Mouse (Mus musculus) kidney, postnatal 0 days (tissue): Measurements from ENCODE around the gene Tpbgl. TPM values are rescaled to one million over a fixed set of nuclear protein-coding genes. Genes with fewer than 3 reads are reported as not detected.

Experiments used
- ATAC-seq: fragments of 200-750 bp; cut with Nextera tagmentation; replicated peaks from 2 replicates; pipeline ENCODE4 v1.8.0; 2017; ENCODE audit warnings: low read depth, moderate number of reproducible peaks, moderate TSS enrichment, moderate library complexity; ENCODE audit not compliant: low FRiP score
- DNase-seq: peaks from one replicate; pipeline ENCODE4 v3.0.0-alpha.2; 2016; ENCODE audit warnings: low spot score
- H3K27ac ChIP-seq: fragments of 300-500 bp; sonication (generic); 2 replicates; pipeline ENCODE4 v1.5.1; 2014; ENCODE audit warnings: mild to moderate bottlenecking
- H3K27me3 ChIP-seq: fragments of 300-500 bp; sonication (generic); 2 replicates; pipeline ENCODE4 v1.6.1; 2014; ENCODE audit warnings: low read length, mixed read lengths; ENCODE audit not compliant: insufficient read depth
- H3K36me3 ChIP-seq: fragments of 300-500 bp; sonication (generic); 2 replicates; pipeline ENCODE4 v1.6.1; 2014; ENCODE audit warnings: low read length, mixed read lengths; ENCODE audit not compliant: insufficient read depth
- H3K4me1 ChIP-seq: fragments of 300-500 bp; sonication (generic); replicated peaks from 2 replicates; pipeline ENCODE4 v1.6.1; 2014; ENCODE audit warnings: antibody characterized with exemption, low read length, mixed read lengths; ENCODE audit not compliant: insufficient read depth
- H3K4me2 ChIP-seq: fragments of 300-500 bp; sonication (generic); 2 replicates; pipeline ENCODE4 v1.6.1; 2014; ENCODE audit warnings: mild to moderate bottlenecking, low read length, moderate library complexity, mixed read lengths
- H3K4me3 ChIP-seq: fragments of 300-500 bp; sonication (generic); replicated peaks from 2 replicates; pipeline ENCODE4 v1.5.1; 2014; ENCODE audit warnings: low read depth, low read length
- H3K9ac ChIP-seq: fragments of 300-500 bp; sonication (generic); 2 replicates; pipeline ENCODE4 v1.6.1; 2014; ENCODE audit warnings: low read depth, low read length
- H3K9me3 ChIP-seq: fragments of 300-500 bp; sonication (generic); replicated peaks from 2 replicates; pipeline ENCODE4 v1.6.1; 2016; ENCODE audit warnings: low read length, inconsistent platforms, mixed read lengths
- CTCF ChIP-seq: IDR thresholded peaks from 2 replicates; pipeline ENCODE4 v1.5.1; 2016; ENCODE audit warnings: antibody characterized with exemption, low read depth, mild to moderate bottlenecking, moderate library complexity
- WGBS: fragments of 180-500 bp; shearing (Covaris S2); extraction: QIAGEN DNeasy Blood & Tissue Kit; methylation state at CpG from one replicate; pipeline ENCODE4 v1.1.7; 2014; 5-methylcytosine and 5-hydroxymethylcytosine counted together
- polyA plus RNA-seq: library from polyadenylated mRNA; unstranded; fragments of >200 nt; fragmentation: Nextera tagmentation; extraction: Ambion mirVana; gene quantifications from 2 replicates; pipeline ENCODE4 v1.2.1, GENCODE M21; 2015

The Tpbgl gene
- 0.51 and 0.63 TPM in 2 replicates for polyA plus RNA-seq

GRCm38 (mm10) chr7:99626376-99627270, at the start of gene Tpbgl:
Tpbgl (minus strand) TSS chr7:99627103.
- H3K4me1 ChIP-seq: peaks cover 13% of the 10 kb centered on the region; the same call in 1 of the 2 replicates
- DNase-seq (peak; percentile 51), ATAC-seq (peak; percentile 16; the same call in 1 of the 2 replicates)
- H3K9me3 ChIP-seq: no peaks in the 10 kb centered on the region
- no peak for TF ChIP-seq CTCF
- H3K4me3 ChIP-seq: peak within 1 kb of the TSS; percentile 38
- peak within 1 kb of the TSS; percentile 96 for H3K4me2 ChIP-seq
- under 1% methylated on average over 67 of the region's 83 CpGs for WGBS
- H3K9ac ChIP-seq: no peak within 1 kb of the TSS
- no peaks in the 10 kb centered on the region for H3K36me3 ChIP-seq
- H3K27ac ChIP-seq: no peak within 1 kb of the TSS
- H3K27me3 ChIP-seq: peaks cover 38% of the 10 kb centered on the region

- ATAC-seq: no peak
Measured at GRCm38 (mm10) chr7:99674890-99675289, 48.0 kb upstream of the Tpbgl start.

DNA sequence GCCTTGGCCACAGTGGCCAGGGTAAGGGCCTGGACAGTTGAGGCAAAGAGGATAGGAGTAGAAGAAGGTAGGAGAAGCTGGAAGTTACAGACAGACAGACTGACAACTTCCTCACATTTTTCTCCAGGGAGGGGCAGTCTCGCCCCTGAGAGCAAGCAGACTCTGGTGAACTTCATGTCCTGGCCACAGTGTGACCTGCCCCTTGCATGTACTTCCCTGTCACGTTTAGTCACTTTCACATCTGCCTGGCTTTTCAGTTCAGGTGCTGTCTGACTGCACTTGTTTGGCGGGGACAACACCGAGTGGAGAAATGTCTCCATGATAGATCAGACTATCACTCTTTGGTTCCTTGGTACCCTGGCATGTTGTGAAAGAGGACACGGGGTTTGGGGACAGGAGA, 47.3 kb upstream of the Tpbgl start:
- TF ChIP-seq CTCF: no peak
- DNase-seq: no peak
- no peak overlapping the region for H3K9ac ChIP-seq

More at GRCm38 (mm10) chr7:99674890-99675289, 48.0 kb upstream of the Tpbgl start:
- Histone ChIP-seq H3K4me3 (no peak overlapping the region), H3K27me3 (no peaks in the 10 kb centered on the region), H3K4me1 (no peaks in the 10 kb centered on the region), H3K9ac (no peak overlapping the region), H3K27ac (no peak overlapping the region), H3K36me3 (no peaks in the 10 kb centered on the region), H3K4me2 (no peak overlapping the region), H3K9me3 (no peaks in the 10 kb centered on the region)
- DNase-seq: no peak
- WGBS: 75% methylated on average over 3 of the region's 3 CpGs
- no peak for TF ChIP-seq CTCF

GRCm38 (mm10) chr7:99673188-99673587, 46.3 kb upstream of the Tpbgl start:
- Histone ChIP-seq H3K4me3 (no peak overlapping the region), H3K4me1 (no peaks in the 10 kb centered on the region), H3K36me3 (no peaks in the 10 kb centered on the region), H3K27me3 (no peaks in the 10 kb centered on the region), H3K9me3 (no peaks in the 10 kb centered on the region), H3K27ac (no peak overlapping the region), H3K9ac (no peak overlapping the region), H3K4me2 (no peak overlapping the region)
- 78% methylated on average over 8 of the region's 8 CpGs for WGBS
- TF ChIP-seq CTCF: no peak
- ATAC-seq (no peak), DNase-seq (no peak)

More for the DNA sequence above, 47.3 kb upstream of the Tpbgl start:
- Histone ChIP-seq H3K9me3 (no peaks in the 10 kb centered on the region), H3K4me3 (no peak overlapping the region), H3K27me3 (no peaks in the 10 kb centered on the region), H3K27ac (no peak overlapping the region), H3K36me3 (no peaks in the 10 kb centered on the region), H3K4me1 (no peaks in the 10 kb centered on the region), H3K4me2 (no peak overlapping the region)
- WGBS: 85% methylated on average over 5 of the region's 5 CpGs
- no peak for ATAC-seq

DNA sequence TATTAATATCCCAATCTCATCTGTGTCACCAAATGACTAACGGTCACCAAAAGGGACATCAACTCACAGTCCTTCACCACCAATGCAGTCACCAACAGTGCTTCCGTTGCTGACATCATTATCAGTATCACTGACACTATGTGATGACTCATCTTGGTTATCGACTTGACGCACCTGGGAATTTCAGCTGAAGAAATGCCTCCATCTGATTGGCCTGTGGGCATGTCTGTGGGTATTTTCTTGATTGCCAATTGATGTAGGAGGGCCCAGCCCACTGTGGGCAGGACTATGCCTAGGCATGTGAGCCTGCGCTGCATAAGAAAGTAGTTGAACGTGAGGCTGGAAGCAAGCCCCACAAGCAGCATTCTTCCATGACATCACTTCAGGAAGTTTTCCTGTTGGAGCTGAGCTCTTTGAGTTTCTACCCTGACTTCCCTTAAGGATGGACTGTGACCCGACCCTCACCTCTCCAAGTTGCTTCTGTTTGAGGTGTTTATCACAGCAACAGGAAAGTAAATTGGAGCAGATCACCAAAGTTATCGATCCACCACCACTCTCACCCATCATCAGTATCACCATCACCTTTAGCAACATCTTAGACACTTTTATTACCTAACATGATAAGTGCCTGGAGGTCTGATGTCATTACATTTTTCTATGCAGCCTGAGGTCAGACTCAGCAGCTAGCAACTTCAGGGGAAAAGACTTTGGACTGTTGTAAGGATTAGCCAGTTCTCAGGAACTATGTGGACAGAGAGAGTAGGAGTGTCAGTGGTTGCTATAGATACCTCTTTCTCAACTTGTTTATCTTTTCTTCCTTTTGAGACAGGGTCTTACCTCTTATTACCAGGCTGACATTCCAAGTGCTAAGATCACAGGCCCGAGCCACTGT, 44.9 kb upstream of the Tpbgl start:
- Histone ChIP-seq H3K4me1 (no peaks in the 10 kb centered on the region), H3K36me3 (no peaks in the 10 kb centered on the region), H3K27me3 (no peaks in the 10 kb centered on the region), H3K27ac (no peak overlapping the region), H3K9ac (no peak overlapping the region), H3K4me3 (no peak overlapping the region), H3K4me2 (no peak overlapping the region), H3K9me3 (no peaks in the 10 kb centered on the region)
- WGBS: 72% methylated on average over 9 of the region's 9 CpGs
- ATAC-seq (no peak), DNase-seq (no peak)
- no peak for TF ChIP-seq CTCF

DNA sequence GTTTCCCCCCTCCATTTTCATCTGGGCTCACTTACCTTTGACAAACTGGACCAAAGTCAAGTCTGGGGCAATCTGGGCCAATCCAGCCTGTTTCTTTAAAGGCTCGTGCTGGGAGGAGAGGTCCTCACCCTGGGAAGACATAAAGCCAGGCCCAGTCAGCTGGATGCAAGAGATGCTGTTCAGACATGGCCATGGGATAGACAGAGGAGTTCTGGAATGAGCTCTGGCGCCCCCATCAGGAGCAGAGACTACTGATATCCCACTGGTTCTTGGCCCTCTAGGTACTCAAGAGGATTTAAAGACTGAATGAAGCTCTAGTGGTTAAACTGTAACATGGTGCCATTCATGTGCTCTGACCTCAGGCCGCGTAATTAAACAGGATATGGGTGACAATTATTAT, 44.0 kb upstream of the Tpbgl start:
- H3K27me3 ChIP-seq: no peaks in the 10 kb centered on the region
- no peaks in the 10 kb centered on the region for H3K4me1 ChIP-seq
- no peak for TF ChIP-seq CTCF
- H3K36me3 ChIP-seq: no peaks in the 10 kb centered on the region
- DNase-seq (no peak), ATAC-seq (no peak)
- no peak overlapping the region for H3K4me3 ChIP-seq
- H3K27ac ChIP-seq: no peak overlapping the region
- 71% methylated on average over 4 of the region's 4 CpGs for WGBS
- H3K9ac ChIP-seq: no peak overlapping the region
- H3K4me2 ChIP-seq: no peak overlapping the region
- H3K9me3 ChIP-seq: no peaks in the 10 kb centered on the region
